Mouse (Mus musculus): ENCODE data around the gene B4galt2. TPM values are rescaled to one million over a fixed set of nuclear protein-coding genes. Genes with fewer than 3 reads are reported as not detected.

B4galt2 gene
- 10.1 and 18.4 TPM in 2 replicates for polyA plus RNA-seq (2012; rRNA removed; ENCODE audit: low replicate concordance)

DNA sequence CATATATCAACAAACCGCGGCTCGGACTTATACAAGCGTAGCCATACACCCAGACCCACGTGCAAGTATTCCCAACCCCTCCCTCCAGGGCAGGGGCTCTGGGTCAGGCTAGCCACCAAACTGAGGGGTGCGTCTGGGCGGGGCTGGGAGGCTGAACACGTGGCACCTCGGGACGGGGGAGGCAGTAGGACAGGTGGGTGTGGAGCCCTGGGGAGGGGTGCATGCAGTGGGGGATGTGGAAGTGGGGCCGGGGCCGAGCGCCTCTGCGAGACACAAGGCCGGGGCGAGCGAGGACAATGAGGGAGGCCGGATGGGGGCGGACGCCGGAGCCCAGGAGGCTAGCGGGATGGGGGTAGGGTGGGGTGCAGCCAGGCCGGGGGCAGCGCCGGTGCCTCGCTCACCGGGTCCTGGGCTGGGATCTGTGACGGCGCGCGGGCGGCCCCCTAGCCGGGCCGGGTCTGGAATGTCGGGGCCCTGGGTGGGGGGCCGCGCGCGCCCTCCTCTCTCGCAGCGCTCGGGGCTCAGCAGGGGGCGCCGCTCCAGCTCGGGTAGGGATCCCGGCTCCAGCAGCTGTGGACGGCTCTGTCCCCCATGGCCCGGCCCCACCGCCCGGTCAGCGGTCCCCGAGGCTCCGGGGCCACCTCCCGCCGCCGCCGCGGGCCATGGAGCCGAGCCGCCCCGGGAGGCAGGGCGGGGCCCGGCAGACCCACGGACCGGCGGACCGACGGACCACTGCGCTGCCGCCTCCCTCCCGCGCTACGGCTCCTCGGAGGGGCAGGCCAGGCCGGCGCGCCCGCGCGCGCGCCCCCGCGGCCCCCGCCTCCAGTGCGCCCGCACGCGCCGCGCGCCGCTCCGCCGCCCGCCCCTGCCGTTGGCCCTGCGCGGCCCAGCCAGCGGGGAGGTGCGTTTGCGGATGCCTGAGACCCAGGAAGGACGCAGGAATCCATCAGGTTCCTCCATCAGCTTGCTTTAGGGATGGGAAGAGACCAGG is at the start of gene B4galt2:
Gene B4galt2, minus strand, starts transcription at position 787 of the 991 bp plus-strand sequence.

GRCm38 (mm10) chr4:117929391-117929881 is 46.1 kb upstream of the B4galt2 start, which contains the start of gene Artn:
Gene Artn (minus strand): TSS chr4:117929763.

GRCm38 (mm10) chr4:117914591-117915442 is 31.5 kb upstream of the B4galt2 start, which contains the start of gene Ipo13:
Gene Ipo13 (minus strand): TSS chr4:117914999.

GRCm38 (mm10) chr4:117891738-117892161 is 8.5 kb upstream of the B4galt2 start, which contains the start of gene Dph2:
Gene Dph2 (minus strand): TSS chr4:117892032.

DNA sequence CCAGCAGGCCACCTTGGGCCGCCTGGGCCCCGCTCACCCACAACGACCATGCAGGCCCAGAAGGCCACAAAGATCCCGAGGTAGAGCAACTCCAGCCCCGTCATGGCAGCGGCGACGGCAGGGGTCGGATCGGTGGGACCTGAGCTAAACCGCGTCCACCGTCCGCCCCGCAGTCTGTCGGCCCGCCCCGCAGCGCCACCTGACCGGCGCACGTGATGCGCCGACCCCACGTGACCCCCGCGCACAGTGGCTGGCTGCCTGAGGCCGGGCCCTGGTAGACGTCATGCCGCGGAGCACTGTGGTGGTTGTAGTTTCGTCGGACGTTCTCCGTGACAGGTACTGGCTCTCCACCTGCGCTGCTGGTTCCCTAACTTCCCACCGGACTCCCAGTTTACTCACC is 3.8 kb upstream of the B4galt2 start, which contains the start of gene Atp6v0b:
Gene Atp6v0b, minus strand, starts transcription at position 201 of the 400 bp plus-strand sequence.

DNA sequence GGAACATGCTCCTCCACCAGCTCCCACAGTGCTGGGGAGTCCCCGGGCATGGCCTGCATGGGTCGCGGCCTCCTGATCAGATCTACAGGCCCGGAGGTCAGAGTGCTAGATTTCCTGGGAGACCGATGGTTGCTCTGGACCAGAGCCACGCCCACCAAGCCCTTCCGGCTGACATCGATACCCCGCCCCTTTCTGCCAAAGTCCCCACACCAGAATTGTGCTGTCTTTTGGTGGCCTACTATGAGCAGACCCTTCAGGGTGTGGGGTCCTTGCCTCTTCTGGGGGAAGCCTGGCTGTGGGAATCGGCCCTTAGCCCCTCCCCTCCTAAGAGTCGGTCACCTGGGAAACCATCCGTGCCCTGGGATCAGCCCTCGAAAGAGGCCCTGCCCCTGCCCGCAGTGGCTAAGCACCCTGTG is 10.8 kb downstream of the B4galt2 start, which contains the start of gene Ccdc24:
Gene Ccdc24, minus strand, starts transcription at position 87 of the 416 bp plus-strand sequence.

DNA sequence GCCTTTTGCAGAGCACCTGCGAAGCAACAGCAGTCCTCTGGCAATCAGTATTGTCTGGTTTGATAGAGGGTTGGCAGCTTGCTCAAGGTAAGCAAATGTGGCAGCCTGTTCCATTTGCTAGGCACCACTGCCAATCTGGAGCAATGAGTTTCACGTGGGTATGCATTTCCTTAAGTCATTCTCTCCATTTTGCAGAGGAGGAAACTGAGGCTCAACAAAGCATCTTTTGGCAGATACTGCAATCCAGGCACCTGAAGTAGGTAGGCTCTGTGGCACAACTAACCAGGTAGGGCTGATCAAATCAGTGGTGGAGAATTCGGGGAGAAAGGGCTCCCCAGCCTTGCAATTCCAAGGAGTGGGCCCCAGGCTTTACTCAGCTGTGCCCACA is 48.8 kb downstream of the B4galt2 start, which contains the start of gene Slc6a9:
Gene Slc6a9, plus strand, starts transcription at position 50 of the 388 bp plus-strand sequence.

Other genes with a start within 250 kb of the B4galt2 start
- gene Dmap1, start 201.2 kb downstream of the B4galt2 start, polyA plus RNA-seq (2012; rRNA removed; ENCODE audit: low replicate concordance): 13.4 and 16.4 TPM in 2 replicates
- gene Gm12845, start 159.1 kb downstream of the B4galt2 start, polyA plus RNA-seq (2012; rRNA removed; ENCODE audit: low replicate concordance): not detected in 2 replicates
- gene Klf17, start 117.8 kb downstream of the B4galt2 start, polyA plus RNA-seq (2012; rRNA removed; ENCODE audit: low replicate concordance): not detected in 2 replicates
- gene Slc6a9, start 49.0 kb downstream of the B4galt2 start, polyA plus RNA-seq (2012; rRNA removed; ENCODE audit: low replicate concordance): 18.8 and 33.1 TPM in 2 replicates
- gene Ccdc24, start 10.9 kb downstream of the B4galt2 start, polyA plus RNA-seq (2012; rRNA removed; ENCODE audit: low replicate concordance): 1.4 and 2.5 TPM in 2 replicates
- 457 and 584 TPM in 2 replicates for gene Atp6v0b, start 3.8 kb upstream of the B4galt2 start, polyA plus RNA-seq (2012; rRNA removed; ENCODE audit: low replicate concordance)
- 7.3 and 12.0 TPM in 2 replicates for gene Dph2, start 8.5 kb upstream of the B4galt2 start, polyA plus RNA-seq (2012; rRNA removed; ENCODE audit: low replicate concordance)
- gene Ipo13, start 31.5 kb upstream of the B4galt2 start, polyA plus RNA-seq (2012; rRNA removed; ENCODE audit: low replicate concordance): 40.4 and 44.0 TPM in 2 replicates
- 3.4 and 3.9 TPM in 2 replicates for gene Artn, start 46.3 kb upstream of the B4galt2 start, polyA plus RNA-seq (2012; rRNA removed; ENCODE audit: low replicate concordance)

All from duodenum, adult 2 months (tissue).